Mouse (Mus musculus): ENCODE results near the gene Olfr437. TPM values are rescaled to one million over a fixed set of nuclear protein-coding genes. Genes with fewer than 3 reads are reported as not detected.
"Not testable (repeated sequence)": the region's sequence is repeated elsewhere in the genome, so short reads cannot be mapped to it uniquely, and the experiment has no call there.

Gene Olfr437
- total RNA-seq (2021): not detected
- long read RNA-seq, experiment 1: 0 reads
- long read RNA-seq, experiment 2: 0 reads

DNA sequence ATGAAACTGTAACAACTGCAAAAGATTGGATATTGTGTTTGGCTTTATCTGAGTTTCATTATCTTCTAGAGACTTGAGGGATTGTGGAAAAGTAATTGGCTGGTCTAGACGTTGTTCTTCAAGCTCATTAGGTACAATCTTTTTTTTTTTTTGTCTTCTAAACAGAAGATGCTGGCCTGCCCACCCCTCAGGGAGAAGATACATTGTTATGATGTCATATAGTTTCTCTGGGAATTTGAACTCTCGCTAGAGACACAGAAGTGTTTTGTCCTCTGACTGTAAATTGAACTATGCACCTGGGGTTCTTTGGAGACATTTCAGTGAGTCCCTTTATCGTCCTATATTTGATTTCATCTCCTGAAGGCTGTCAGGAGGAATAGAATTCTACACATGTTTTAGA lies at the start of gene Olfr437:
TSS of gene Olfr437 (plus strand) at position 301 of the 400 bp plus-strand sequence.
- Histone ChIP-seq H3K27ac (no peak within 1 kb of the TSS), H3K4me3 (no peak within 1 kb of the TSS)
- no peak for DNase-seq (ENCODE audit: extremely low spot score in 1 of 2, low spot score in 2 of 2)
- intact Hi-C loops (cut with DNase I): no loop called here
- no peak for TF ChIP-seq CTCF (IDR thresholded peaks at IDR 0.05)

DNA sequence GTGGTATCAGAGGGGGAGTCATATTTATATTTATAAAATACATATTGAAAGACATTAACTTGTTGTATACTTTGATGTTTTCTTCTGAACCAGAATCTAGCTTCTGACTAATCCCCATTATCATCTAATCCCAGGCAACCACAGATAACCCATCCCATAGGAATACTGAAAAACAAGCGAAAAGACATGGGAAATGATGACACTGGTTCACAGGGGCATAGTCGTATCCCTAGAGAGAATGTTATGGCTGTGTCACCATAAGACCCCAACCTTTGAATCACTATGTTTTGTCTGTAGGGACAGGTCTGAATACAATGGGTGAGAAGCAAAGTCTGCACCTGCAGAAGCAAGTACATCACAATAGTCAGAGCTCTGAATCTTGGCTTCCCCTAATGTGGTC lies 16.8 kb upstream of the Olfr437 start, which contains the start of gene Olfr237-ps1:
TSS of gene Olfr237-ps1 (plus strand) at position 301 of the 400 bp plus-strand sequence.
- DNase-seq (ENCODE audit: extremely low spot score in 1 of 2, low spot score in 2 of 2); H3K4me3 ChIP-seq; H3K27ac ChIP-seq; intact Hi-C loops (cut with DNase I): not testable (repeated sequence)

DNA sequence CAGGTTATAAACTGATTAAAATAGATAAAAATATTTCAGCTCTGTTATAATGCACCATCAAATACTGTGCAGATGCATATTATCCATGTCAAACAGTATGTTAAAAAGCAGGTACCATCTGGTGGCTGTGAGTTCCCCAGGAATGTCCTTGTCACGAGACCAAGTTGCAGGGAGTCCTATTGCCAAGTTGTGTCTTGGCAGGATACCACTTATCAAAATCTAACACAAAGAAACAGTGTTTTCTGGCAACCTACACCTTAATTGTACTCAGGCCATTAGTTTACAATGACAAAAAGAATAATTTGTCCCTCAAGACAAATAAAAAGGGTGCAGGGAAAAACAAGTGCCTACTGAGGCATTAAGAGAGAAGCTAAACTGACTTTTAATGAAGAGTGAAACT lies 3.6 kb upstream of the Olfr437 start:
- no peak for DNase-seq (ENCODE audit: extremely low spot score in 1 of 2, low spot score in 2 of 2)
- no peak for TF ChIP-seq CTCF (IDR thresholded peaks at IDR 0.05)

DNA sequence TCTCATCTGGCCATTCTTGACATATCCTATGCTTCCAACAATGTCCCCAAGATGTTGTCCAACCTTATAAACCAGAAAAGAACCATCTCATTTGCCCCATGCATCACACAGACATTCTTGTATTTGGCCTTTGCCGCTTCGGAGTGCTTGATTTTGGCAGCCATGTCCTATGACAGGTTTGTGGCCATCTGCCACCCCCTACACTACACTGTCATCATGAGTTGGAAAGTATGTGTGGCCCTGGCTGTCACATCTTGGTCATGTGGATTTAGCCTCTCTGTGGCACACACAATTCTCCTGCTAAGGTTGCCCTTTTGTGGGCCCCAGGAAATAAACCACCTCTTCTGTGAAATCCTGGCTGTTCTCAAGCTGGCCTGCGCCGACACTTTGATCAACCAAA lies 4.2 kb downstream of the Olfr437 start:
- intact Hi-C loops (cut with DNase I): no loop called here
- no peak for DNase-seq (ENCODE audit: extremely low spot score in 1 of 2, low spot score in 2 of 2)
- no peak for TF ChIP-seq CTCF (IDR thresholded peaks at IDR 0.05)
- no peak overlapping the region for H3K4me3 ChIP-seq
- H3K27ac ChIP-seq: no peak overlapping the region

More for the DNA sequence above, 3.6 kb upstream of the Olfr437 start:
- intact Hi-C loops (cut with DNase I): no loop called here
- Histone ChIP-seq H3K27ac (no peak overlapping the region), H3K4me3 (no peak overlapping the region)

DNA sequence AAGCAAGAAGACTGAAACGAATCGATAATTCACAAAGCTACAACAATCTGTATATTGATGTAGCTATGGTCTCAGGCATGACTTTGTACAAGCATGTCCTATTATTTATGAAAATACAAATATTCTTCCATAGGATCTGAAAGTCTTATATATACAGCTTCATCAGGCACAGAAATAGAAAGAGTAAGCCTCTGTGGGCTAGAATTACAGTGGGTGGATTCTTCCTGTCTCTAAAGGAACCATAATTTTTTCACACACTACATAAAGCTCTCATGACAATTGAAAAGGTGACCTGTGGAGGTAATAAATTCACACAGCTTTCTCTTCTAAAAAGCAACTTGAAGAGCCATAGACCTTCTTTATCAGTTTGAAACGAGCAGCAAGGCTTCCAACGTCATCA lies 8.8 kb downstream of the Olfr437 start, which contains the start of gene Olfr13:
TSS of gene Olfr13 (plus strand) at position 301 of the 400 bp plus-strand sequence.
- no peak for TF ChIP-seq CTCF (IDR thresholded peaks at IDR 0.05)
- H3K4me3 ChIP-seq: no peak within 1 kb of the TSS
- no peak for DNase-seq (ENCODE audit: extremely low spot score in 1 of 2, low spot score in 2 of 2)
- no peak within 1 kb of the TSS for H3K27ac ChIP-seq
- intact Hi-C loops (cut with DNase I): no loop called here

DNA sequence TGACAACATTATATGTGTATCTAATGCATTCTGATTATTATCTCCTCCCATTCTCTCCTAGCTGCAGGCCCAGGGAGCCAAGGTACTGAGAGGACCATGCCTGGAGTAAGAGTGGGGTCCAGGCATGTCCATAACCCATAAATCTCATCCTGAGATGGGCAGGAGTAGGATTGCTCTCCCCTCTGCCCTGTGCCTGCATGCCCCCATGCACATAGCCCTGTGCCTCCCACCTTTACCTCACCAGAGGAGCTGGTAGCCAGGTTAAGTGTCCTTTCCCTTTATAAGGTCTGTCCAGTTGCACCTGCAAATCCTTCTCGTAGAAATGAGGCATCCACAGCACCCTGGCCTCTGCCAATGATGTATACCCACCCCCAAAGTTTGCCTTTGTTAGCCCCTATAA lies 15.0 kb downstream of the Olfr437 start:
- no peak overlapping the region for H3K27ac ChIP-seq
- H3K4me3 ChIP-seq: no peak overlapping the region
- DNase-seq (ENCODE audit: extremely low spot score in 1 of 2, low spot score in 2 of 2): no peak

DNA sequence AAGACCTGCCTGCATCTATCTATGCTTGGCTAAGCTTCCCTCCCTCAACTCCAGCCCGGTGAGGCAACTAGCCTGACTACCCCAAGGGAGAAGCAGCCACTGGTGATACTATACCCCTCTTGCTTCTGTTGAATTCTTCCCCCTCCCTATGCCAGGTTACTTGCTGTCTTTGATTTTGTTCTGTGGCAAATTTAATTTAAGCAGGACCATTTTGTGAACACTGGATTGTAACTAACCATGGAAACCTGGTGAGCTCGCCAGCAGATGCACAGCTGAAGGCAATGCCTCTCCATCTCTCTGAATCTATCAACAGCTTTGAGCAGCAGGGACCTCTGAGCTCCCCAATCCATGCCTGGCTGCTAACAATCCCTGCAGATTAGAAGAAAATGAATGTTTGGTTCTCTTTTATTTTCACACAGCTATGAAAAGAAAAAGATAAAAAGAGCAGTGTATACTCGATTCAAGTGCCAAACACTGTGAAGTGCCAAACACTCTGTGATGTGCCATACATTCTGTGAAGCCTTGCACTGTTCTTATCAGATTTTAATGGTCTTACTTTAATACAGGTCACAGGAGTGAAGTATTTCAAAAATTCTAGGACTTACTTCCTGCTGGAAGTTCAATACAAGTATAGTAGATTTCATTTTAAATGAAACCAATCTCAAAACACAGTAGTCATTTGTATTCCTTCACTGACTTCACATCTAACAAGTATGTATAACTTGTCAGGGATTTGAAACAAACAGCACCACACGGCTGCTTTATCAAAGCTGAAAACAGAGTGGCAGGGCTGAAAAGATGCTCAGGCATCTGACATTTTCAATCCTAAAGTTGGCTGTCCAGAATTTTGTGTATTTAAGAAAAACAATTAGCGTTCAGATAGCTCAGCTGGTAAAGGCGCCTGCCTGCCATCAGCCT lies 15.8 kb downstream of the Olfr437 start:
- no peak for DNase-seq (ENCODE audit: extremely low spot score in 1 of 2, low spot score in 2 of 2)
- intact Hi-C loops (cut with DNase I): no loop called here
- no peak overlapping the region for H3K4me3 ChIP-seq
- no peak overlapping the region for H3K27ac ChIP-seq
- TF ChIP-seq CTCF (IDR thresholded peaks at IDR 0.05): no peak

More for the DNA sequence above, 15.0 kb downstream of the Olfr437 start:
- intact Hi-C loops (cut with DNase I): no loop called here
- TF ChIP-seq CTCF (IDR thresholded peaks at IDR 0.05): no peak

DNA sequence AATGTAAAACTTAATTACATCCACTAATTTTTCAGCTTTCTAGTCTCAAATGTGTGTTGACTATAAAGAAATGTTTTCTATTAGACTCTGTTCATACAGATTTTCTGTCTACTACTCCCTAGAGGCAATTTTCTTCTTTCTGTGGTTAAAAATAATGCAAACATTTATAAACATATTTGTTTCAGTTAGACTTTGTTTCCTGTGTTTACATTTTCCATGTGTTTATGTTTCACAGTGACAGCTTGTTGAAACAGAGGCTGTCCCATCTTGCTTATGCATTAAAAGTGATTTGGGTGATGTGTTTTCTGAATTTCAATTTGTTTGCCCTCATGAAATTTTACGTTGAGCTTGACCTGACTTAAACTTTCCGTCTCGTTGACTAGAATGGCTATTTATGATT lies 27.9 kb downstream of the Olfr437 start:
- Histone ChIP-seq H3K4me3 (no peak overlapping the region), H3K27ac (no peak overlapping the region)
- intact Hi-C loops (cut with DNase I): no loop called here
- no peak for DNase-seq (ENCODE audit: extremely low spot score in 1 of 2, low spot score in 2 of 2)
- TF ChIP-seq CTCF (IDR thresholded peaks at IDR 0.05): no peak

DNA sequence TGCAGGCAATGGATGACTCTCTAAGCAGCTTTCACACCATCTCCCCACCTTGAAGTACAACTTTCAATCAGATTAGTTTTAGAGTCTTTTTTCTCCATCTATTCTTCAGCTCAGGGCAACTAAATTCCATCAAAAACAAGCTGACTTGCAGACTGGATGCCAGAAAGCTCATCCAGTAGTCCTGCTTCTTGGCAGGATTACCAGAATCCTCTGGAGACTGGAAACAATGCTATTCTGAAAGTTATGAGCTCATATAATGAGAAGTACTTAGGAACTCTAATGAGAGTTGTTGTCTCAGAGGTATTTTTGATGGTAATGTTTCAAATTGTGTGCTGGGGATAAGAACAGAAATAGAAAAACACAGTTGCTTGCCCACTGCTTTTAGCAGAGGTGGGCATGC lies 33.7 kb downstream of the Olfr437 start, which contains the start of gene Olfr435:
TSS of gene Olfr435 (plus strand) at position 366 of the 400 bp plus-strand sequence.
- DNase-seq (ENCODE audit: extremely low spot score in 1 of 2, low spot score in 2 of 2): no peak
- intact Hi-C loops (cut with DNase I): no loop called here
- no peak within 1 kb of the TSS for H3K27ac ChIP-seq
- no peak within 1 kb of the TSS for H3K4me3 ChIP-seq
- no peak for TF ChIP-seq CTCF (IDR thresholded peaks at IDR 0.05)

DNA sequence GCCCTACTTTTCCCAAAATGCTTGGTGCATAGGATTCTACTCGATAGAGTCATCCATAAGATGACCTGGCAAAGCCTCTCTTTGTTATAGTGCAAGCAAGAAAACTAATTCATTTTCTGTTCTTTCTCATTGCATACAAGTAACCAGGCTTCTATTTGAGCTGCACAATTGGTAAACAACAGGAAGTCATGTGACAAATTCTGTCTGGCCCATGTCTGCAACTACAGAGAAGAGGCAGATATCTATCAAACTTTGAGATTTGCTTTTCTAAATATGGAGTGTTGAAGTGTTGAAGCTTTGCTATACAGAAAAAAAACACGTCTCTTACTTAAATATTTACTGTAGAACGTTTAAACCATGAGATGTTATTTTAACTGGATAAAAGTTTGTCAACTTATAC lies 35.0 kb downstream of the Olfr437 start:
- DNase-seq (ENCODE audit: extremely low spot score in 1 of 2, low spot score in 2 of 2): no peak
- no peak overlapping the region for H3K4me3 ChIP-seq
- TF ChIP-seq CTCF (IDR thresholded peaks at IDR 0.05): no peak
- intact Hi-C loops (cut with DNase I): no loop called here
- no peak overlapping the region for H3K27ac ChIP-seq

DNA sequence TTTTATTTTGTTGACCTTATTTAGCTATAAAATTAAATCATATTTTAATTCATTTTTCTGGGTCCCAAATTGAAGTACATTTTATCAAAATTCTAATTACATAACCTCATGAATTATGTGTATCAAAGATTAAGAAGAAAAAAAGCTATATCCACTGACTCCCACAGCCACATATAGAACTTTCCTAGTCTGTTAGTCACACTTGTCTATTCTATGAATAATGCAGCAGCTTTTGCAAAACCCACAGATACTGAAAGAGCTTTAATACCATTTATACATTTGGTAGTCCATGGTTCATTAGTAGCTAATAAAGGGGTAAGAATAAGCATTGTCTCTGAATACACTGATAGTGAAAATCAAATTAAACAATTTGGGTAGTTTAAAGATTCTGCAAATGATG lies 39.7 kb downstream of the Olfr437 start:
- no peak overlapping the region for H3K27ac ChIP-seq
- intact Hi-C loops (cut with DNase I): no loop called here
- no peak for TF ChIP-seq CTCF (IDR thresholded peaks at IDR 0.05)
- H3K4me3 ChIP-seq: no peak overlapping the region
- no peak for DNase-seq (ENCODE audit: extremely low spot score in 1 of 2, low spot score in 2 of 2)

DNA sequence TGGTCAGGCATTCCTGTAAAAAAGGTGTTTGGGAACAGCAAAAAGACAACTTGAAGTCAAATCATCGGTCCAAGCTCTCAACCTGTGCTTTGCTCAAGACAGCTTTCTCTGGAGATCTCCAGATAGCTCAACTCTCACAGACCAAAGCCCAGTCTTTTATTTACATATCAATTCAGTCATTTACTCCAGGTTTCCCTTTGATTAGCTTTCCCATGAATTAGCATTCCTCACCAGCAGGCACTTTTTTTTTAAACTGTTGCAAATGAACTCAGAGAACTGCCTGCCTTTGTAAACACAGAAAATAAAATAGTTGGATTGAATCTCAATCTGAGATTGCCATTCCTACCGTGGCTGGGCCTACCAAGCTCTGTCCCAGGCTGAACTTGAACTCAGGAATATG lies 42.3 kb downstream of the Olfr437 start:
- no peak for DNase-seq (ENCODE audit: extremely low spot score in 1 of 2, low spot score in 2 of 2)
- no peak for TF ChIP-seq CTCF (IDR thresholded peaks at IDR 0.05)
- Histone ChIP-seq H3K4me3 (no peak overlapping the region), H3K27ac (no peak overlapping the region)
- intact Hi-C loops (cut with DNase I): no loop called here

DNA sequence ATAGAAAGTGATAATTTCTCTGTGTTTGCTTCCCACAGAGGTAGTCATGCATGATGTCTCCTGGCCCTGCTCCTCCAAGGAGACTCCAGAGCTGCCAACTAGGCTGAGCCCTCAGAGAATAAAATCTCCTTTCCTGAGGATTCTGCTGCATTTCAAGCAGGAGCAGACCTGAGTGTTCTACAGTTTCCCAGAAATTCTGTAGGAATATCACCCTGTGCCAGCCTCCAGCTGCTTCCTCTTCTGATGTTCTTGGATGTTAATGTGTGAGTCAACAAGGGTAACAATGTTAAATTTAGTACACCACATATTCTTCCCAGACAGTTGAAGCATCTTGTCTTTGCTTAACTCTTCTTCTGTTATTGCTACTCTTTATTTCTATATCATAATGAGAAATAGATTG lies 49.8 kb downstream of the Olfr437 start, which contains the start of gene Olfr434:
TSS of gene Olfr434 (plus strand) at position 149 of the 400 bp plus-strand sequence.
- intact Hi-C loops (cut with DNase I); H3K4me3 ChIP-seq: not testable (repeated sequence)
- H3K27ac ChIP-seq: 0 out of 2 replicates have a peak within 1 kb of the TSS, but pooled peaks have one; percentile 8
- DNase-seq (ENCODE audit: extremely low spot score in 1 of 2, low spot score in 2 of 2): peak; percentile 12 to 14

Other genes with a start within 250 kb of the Olfr437 start
- gene Olfr446, start 241.9 kb upstream of the Olfr437 start, total RNA-seq (2021): not detected
- gene Olfr444, start 214.2 kb upstream of the Olfr437 start, total RNA-seq (2021): not detected
- gene Olfr441, start 56.9 kb upstream of the Olfr437 start, total RNA-seq (2021): not detected
- not detected for gene Olfr237-ps1, start 16.7 kb upstream of the Olfr437 start, total RNA-seq (2021)
- not detected for gene Olfr13, start 8.9 kb downstream of the Olfr437 start, total RNA-seq (2021)
- gene Olfr435, start 33.9 kb downstream of the Olfr437 start, total RNA-seq (2021): not detected
- gene Olfr434, start 49.7 kb downstream of the Olfr437 start, total RNA-seq (2021): not detected
- gene Olfr47, start 68.2 kb downstream of the Olfr437 start, total RNA-seq (2021): not detected
- gene Arhgef5, start 102.3 kb downstream of the Olfr437 start, total RNA-seq (2021): 1 to 10 TPM; 2.5 to 3.0 TPM
- not detected for gene Nobox, start 146.3 kb downstream of the Olfr437 start, total RNA-seq (2021)